Mouse (Mus musculus) testis, adult 2 months (tissue): Measurements from ENCODE around the gene 1700030K09Rik.

Experiments used
- CTCF ChIP-seq: fragments of 200-500 bp; IDR thresholded peaks from 2 replicates; pipeline ENCODE4 v1.5.1; 2012; ENCODE audit warnings: low read depth, mild to moderate bottlenecking, inconsistent platforms, low read length, moderate library complexity; ENCODE audit not compliant: control insufficient read depth, insufficient read depth, insufficient replicate concordance
- POLR2A ChIP-seq: fragments of 200-500 bp; IDR thresholded peaks from 2 replicates; pipeline ENCODE4 v1.6.1; 2012; ENCODE audit warnings: low read depth, mild to moderate bottlenecking, inconsistent platforms, low read length, moderate library complexity; ENCODE audit not compliant: control insufficient read depth

GRCm38 (mm10) chr8:72469243-72469642, 25.6 kb downstream of the 1700030K09Rik start:
- TF ChIP-seq CTCF, result no peak
- TF ChIP-seq POLR2A, result no peak
